Mouse (Mus musculus) embryo, embryonic 10 days (tissue): Measurements from ENCODE around the gene Flt3l.
"Not testable (repeated sequence)": the region's sequence is repeated elsewhere in the genome, so short reads cannot be mapped to it uniquely, and the experiment has no call there.

ENCODE experiments used
- DNase-seq: peaks from one replicate; pipeline ENCODE4 v3.0.0-alpha.2; 2015; ENCODE audit warnings: low spot score

Flt3l gene

GRCm38 (mm10) chr7:45095965-45096364, 40.3 kb downstream of the Flt3l start:
- not testable (repeated sequence) for DNase-seq

GRCm38 (mm10) chr7:45095367-45095766, 40.9 kb downstream of the Flt3l start:
- DNase-seq, result no peak

- peak; percentile 73 for DNase-seq
Measured at GRCm38 (mm10) chr7:45094121-45094520, 42.1 kb downstream of the Flt3l start.

- DNase-seq, result no peak
Measured at GRCm38 (mm10) chr7:45093516-45093905, 42.7 kb downstream of the Flt3l start.

GRCm38 (mm10) chr7:45092828-45093515, 43.3 kb downstream of the Flt3l start:
- no peak for DNase-seq

- DNase-seq, result peak; percentile 98
Measured at GRCm38 (mm10) chr7:45092048-45092447, 44.2 kb downstream of the Flt3l start, which contains the start of gene Rcn3. Gene Rcn3 (minus strand): TSS chr7:45092221.

- DNase-seq, result no peak
Measured at GRCm38 (mm10) chr7:45091001-45091990, 44.9 kb downstream of the Flt3l start.

- no peak for DNase-seq
Measured at GRCm38 (mm10) chr7:45090251-45090977, 45.8 kb downstream of the Flt3l start.

GRCm38 (mm10) chr7:45088597-45088996, 47.6 kb downstream of the Flt3l start:
- no peak for DNase-seq

- no peak for DNase-seq
Measured at GRCm38 (mm10) chr7:45086084-45086483, 50.1 kb downstream of the Flt3l start.

- no peak for DNase-seq
Measured at GRCm38 (mm10) chr7:45083300-45083890, 52.8 kb downstream of the Flt3l start.

- DNase-seq, result peak; percentile 45
Measured at GRCm38 (mm10) chr7:45082401-45083299, 53.6 kb downstream of the Flt3l start.

GRCm38 (mm10) chr7:45081016-45081415, 55.2 kb downstream of the Flt3l start:
- DNase-seq, result no peak

- peak; percentile 95 for DNase-seq
Measured at GRCm38 (mm10) chr7:45079856-45080255, 56.4 kb downstream of the Flt3l start.
